Mouse (Mus musculus) left cerebral cortex, adult 9 months (tissue): ENCODE measurements around the gene Emp2.
"Not testable (repeated sequence)": the region's sequence is repeated elsewhere in the genome, so short reads cannot be mapped to it uniquely, and the experiment has no call there.

Experiments
- DNase-seq, 2 experiments: peaks; one replicate each; pipeline ENCODE4 v3.0.0; 2022; ENCODE audit warnings: low spot score in 2 of 2

The Emp2 gene

GRCm38 (mm10) chr16:10317197-10317544 lies 3.4 kb upstream of the Emp2 start:
- no peak for DNase-seq

DNA sequence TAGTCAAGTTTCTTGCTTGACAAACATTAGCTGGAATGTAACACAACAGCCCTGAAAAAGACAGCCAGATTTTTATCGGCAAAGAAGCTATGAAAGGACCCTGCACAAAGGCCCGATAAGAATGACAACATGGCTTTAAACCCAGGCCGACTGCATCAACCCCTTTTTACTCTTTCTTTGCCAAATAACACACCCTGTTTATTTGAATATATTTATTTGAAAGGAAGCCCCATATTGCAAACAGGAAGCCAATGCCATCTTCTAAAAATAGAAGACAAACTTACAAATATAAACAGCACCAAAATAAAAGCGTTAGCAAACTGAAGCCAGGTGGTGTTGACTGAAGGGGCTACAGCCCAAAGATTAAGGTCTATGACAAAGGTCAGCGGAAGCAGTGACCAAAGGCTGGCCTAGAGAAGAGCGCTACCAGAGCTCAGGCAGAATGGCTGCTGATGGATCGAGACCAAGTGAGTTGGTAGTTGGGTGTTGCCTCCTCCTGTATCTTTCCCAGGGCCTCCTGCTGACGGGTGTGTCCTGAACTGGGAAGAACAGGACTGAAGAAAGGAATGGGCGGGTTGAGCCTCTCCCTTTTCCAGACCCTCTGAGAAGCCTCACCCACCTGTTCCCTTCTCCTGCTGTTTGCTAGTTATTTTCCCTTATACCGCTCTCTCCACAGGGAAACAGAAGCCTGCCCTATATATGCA lies 2.9 kb upstream of the Emp2 start:
- DNase-seq = no peak

- DNase-seq = no peak
These were observed 542 bp downstream of the Emp2 start for GRCm38 (mm10) chr16:10313226-10313625.

DNA sequence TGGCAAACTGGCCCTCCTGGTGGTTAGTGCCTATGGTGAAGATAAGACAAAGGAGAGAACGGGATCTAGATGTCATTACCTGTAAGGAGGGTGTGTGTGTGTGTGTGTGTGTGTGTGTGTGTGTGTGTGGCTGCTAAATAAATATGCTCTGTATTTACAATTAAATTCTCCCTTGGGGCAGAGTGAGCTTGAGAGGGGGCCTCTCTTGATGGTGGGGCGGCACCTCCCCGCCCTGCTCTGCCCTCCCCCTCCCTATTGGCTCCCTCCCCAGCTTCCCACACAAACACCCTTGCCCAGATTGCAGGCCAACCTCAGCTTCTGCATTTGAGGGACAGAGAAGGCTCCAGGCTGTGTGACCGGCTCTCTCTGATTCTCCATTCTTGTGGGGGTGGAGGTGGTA lies 1.8 kb downstream of the Emp2 start:
- no peak for DNase-seq

DNA sequence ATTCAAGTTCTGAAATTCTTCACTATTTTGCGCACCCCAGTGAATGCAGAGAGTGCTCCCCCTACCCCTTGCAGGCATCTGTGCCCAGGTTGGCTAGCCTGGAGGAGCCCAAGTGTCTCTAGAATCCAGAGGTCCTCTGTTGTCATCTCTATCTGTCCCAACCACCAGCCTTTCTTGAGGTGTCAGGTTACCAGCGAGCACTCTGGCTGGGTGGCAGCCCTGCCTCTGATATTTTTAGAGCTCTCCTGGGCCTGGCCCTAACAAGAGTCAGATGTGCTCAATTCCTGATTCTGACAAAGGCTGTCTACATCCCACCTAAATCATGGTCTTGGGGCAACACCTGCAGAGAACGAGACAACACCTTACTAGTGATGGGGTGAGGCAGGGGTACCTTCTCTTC lies 2.7 kb downstream of the Emp2 start:
- DNase-seq = no peak

DNA sequence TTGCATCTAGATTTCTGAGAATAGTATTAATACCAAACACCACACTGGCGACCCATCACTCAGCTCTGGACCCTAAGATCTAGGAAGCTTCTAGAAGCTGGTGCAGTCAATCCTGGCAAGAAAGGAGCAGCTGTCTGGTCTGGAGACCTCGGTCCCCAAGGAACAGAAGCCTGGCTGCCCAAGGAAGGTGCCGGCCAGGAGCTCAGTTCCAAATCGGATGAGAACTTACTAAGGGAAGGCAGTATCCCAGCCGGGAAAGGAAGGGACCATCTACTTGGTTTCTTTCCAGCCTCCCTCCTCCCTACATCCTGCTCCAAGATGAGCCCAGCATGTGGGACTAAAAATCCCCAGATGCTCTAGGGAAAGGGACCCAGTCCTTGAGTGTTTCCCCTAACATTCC lies 3.3 kb downstream of the Emp2 start:
- DNase-seq = no peak

GRCm38 (mm10) chr16:10307351-10307750 lies 6.4 kb downstream of the Emp2 start:
- DNase-seq = peak in 1 of 2 experiments; percentile 9

DNA sequence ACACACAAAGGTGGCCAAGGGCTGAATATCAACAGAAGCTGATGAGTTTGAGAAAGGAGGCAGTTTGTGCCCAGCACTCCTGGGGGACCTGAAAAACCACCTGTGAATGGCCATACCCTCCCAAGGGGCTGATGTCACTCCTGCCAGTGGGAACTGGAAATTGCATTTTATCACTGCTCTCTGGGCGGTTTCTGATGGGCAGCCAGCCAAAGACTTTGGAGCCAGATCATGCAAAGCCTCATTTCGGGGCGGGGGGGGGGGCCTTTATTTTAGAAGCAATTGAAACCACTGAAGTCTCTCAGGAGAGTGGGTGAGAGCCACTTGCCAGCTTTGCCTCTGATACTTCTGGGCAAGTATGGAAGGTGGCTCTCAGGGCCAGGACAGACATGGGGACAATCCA lies 7.7 kb downstream of the Emp2 start:
- DNase-seq = no peak

DNA sequence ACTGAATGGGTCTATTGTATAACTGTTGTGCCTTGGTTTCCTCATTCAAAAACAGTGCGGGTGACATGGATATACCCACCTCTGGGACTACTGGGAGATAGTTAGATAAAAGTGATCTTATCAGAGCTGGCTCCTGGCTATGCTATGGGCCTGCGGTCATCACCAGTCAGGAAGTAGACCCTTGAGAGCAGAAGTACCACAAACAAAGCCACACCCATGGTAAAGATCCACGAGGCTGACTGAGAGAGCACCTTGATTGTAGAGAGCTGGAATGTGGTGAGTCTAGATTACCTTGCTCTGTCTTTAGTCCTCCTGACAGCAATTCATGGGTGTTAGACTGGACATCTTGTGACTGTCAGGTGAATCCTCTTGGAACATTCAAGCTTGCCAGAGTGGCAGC lies 12.4 kb downstream of the Emp2 start:
- no peak for DNase-seq

DNA sequence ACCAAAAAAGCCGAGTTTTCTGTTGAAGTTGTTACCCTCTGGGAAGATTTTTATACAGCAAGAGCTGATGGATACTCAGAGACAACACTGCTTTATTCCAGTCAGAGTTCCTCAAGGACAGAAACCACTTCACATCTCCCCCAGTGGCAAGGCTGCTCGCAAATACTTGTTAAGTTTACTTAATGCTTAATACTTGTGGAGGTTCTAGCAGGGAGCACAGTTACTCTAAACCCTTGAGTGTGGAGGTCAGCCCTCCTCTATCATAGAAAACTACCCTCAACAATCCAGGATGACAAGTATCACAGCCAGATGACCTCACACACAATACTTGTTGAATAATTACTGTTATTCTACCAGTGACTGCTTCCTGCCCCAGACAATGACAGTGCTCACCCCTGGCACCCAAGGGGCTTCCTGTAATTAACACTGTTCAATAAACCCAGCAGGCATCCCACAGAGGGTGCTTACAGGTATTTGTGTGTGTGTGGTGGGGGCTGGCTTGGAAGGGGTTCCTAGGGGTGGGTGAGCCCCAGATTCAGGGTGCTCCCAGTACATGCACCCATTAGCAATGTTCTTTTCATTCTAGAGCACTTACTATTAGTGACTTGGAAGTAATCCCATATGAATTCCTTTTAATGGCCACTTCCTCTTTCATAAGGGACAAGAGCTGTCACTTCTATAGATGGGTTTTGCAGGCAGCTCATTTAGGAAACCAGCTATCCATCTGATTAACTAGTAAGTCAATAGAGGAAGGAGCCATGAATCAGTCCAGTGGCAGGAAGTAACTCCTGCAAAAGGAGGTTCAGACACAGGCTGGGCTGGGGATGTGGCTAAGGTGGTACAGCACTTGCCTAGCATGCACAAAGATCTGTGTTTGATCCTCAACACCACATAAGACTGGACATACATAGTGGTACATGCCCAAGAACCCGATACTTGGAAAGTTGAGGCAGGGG lies 13.3 kb downstream of the Emp2 start:
- no peak for DNase-seq

DNA sequence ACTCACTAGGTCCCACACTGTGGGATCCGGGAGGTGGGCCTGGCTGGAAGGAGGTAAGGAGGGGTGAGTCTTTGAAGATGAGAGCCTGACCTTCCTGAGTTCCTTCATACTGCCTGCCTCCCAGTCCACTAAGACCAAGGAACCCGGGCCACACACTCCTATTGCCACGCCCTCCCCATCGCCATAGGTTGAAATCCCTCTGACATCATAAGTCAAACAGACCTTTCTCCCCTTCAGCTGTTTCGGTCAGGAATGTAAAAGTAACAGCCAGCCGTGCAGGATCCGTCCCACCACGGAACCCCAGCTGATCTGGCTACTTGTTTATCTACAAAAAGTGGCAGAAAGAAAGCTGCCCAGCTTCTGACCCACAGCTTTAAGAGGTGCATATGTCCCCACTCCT lies 14.1 kb downstream of the Emp2 start:
- no peak for DNase-seq

GRCm38 (mm10) chr16:10297696-10298644 lies 15.8 kb downstream of the Emp2 start:
- no peak for DNase-seq

DNA sequence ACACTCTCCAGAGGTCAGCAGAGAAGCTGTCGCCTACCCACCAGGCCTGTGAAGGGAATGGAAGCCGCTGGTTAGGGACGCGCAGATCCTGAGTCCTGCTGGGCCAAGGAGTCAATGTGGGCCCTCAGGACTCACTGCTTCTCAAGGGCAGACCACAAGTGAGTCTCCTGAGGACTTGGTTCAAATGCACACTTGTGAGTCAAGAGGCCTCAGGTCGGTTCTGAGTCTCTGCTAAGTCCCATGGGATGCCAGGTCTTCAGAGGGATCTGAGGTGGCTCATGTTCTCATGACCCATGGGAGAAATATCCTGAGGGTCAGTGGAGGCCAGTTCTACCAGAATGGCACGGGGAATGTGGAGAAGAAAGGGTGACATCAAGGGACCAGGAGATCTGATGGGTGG lies 25.7 kb downstream of the Emp2 start:
- no peak for DNase-seq

- peak; percentile 37 to 56 for DNase-seq
These were observed 27.1 kb downstream of the Emp2 start for GRCm38 (mm10) chr16:10286513-10287268.

DNA sequence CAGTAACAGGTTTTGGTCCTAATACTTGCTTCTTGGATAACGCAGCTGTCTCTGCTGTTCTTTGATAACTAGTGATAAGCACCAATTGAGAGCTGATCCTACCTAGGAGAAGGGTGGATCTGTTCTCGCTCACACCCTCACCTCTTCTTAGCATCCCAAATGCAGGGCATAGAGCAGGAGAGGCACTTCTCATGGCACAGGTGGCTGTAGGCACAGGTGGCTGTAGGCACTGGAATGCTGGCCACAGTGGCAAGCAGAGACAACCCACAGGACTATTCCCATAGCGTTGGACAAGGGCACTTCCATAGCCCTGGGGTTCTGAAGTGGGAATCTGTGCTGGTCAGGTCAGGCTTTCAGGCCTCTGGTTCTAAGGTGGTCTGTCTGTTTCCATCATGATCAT lies 31.9 kb downstream of the Emp2 start:
- no peak for DNase-seq

GRCm38 (mm10) chr16:10280286-10280951 lies 33.3 kb downstream of the Emp2 start:
- peak in 1 of 2 experiments; percentile 90 for DNase-seq

DNA sequence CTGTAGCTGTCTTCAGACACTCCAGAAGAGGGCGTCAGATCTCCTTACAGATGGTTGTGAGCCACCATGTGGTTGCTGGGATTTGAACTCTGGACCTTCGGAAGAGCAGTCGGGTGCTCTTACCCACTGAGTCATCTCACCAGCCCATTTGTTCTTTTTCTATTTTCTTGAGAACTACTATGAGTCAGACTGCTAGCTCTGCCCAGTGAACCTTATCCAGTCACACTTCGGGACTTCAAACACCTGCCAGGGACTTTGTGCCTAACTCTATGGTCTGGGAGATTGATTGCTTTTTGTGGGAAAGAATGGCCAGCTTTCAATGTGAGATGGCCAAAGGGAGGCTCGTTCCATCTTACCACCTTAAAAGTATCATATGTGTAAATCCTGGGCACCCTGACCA lies 37.0 kb downstream of the Emp2 start:
- not testable (repeated sequence) for DNase-seq

DNA sequence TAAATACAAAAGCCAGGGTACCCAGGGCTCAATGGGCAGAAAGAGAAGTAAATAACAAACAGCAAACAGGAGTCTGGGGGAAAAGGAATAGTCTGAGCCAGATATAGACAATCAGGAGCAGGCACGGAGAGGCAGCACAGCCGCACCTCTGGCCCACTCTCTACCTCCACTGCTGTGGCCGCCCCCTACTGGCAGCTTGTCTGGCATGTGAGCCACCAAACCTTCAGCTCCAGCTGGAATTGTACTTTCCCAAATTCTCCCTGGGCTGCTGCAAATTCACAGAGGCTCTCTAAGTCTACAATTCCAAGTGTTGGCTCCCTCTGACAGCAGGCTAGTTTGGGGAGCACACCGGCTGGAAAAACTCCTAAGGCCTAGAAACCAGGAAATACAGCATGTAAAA lies 39.3 kb downstream of the Emp2 start:
- no peak for DNase-seq

GRCm38 (mm10) chr16:10272256-10272655 lies 41.5 kb downstream of the Emp2 start:
- peak in 1 of 2 experiments; percentile 20 for DNase-seq

DNA sequence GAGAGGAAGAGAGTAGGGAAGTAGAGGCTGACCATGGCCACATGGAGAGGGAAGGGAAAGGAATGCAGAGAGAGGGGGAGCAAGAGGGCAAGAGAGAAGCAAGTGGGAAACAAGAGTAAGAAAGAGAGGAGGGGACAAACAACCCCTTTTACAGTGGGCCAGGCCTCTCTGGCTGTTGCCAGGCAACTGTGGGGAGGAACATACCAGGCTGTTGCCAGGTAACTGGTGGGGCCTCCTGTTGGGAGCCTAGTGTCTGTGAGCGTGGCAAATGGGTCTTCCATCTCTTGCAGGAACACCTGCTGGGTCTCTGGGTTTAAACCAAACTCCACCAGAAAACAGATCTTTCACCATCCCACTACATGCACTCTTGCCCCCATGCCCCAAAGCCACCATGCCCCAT lies 59.8 kb downstream of the Emp2 start:
- no peak for DNase-seq

DNA sequence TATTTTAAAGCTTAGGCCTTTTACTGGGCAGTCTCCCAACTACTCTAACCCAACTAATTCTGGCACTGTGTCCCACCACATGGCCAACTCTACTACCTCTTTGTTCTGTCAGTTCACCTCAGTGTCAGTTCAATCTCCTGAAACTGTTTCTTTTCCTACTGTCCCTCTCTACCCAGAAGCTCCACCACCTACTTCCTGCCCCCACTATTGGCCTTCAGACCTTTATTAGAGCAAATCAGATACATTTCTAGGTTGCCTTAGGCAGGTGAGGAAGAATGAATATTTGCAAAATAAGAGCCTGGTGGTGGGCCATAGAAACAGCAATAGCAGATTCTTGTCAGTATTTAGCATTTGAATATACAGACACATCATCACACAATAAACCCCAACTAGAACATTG lies 77.2 kb downstream of the Emp2 start:
- no peak for DNase-seq
